20 mouse cellular contexts compared by ENCODE assay signal in the genomic region with DNA sequence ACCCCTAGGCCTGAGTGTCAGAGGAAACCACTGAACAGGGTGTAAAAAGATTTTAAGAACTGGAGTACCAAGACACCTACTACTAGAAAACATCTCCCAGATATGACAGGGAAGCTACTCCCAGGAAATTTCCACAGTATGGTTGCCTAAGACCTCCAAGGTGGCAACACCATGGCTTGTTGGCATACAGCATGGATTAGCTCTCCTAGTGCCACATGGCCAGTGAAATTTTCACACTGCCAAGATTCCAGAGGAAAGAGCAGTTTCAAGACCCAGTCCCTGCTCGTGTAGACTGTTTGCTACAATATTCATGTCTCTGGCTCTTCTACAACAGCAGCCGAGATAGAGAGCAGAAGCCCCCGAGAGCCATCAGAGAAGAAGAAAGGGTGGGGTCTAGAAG. TPM values are rescaled to one million over a fixed set of nuclear protein-coding genes. Genes with fewer than 3 reads are reported as not detected.
A peak's percentile ranks its signal among the peaks of the same experiment; 100 is the strongest.
DNase-seq lines count a peak whose midpoint lies in the region; ATAC-seq and TF ChIP-seq lines count a peak whose summit lies in the region.
"Had no signal": no experiment of that assay in that cellular context is flagged by ENCODE, and none has a peak within 500 bp of the region (broad histone marks: within the 10 kb centered on the region; RNA-seq: fewer than 3 reads in every experiment).

No protein-coding gene starts in this region.

- no peak for TF ChIP-seq EP300 in MEL (IDR thresholded peaks at IDR 0.05; ENCODE audit: low read depth in 1 of 2, low read length in 2 of 2)

- peaks cover 4% of the 10 kb centered on the region; the same call in 1 of the 2 replicates for H3K79me2 ChIP-seq in MEL (ENCODE audit: control insufficient read depth, insufficient read depth, low read length, poor library complexity)

- no peak for ATAC-seq in cerebellum, adult (ENCODE audit: insufficient number of reproducible peaks, low FRiP score, low TSS enrichment)
- ATAC-seq: CD4-positive, CD25-positive, alpha-beta regulatory T cell, adult 4 months; forebrain, embryonic 13.5 days; forebrain, embryonic 15.5 days; forebrain, postnatal 0 days had no signal

- no peak for TF ChIP-seq POLR2A in cerebellum, adult 2 months (IDR thresholded peaks at IDR 0.05; ENCODE audit: borderline replicate concordance, insufficient read depth, low read length)
- no peak for TF ChIP-seq POLR2A in MEL (IDR thresholded peaks at IDR 0.05; ENCODE audit: control insufficient read depth in 1 of 2, insufficient read depth in 1 of 2, low read depth in 1 of 2, low read length in 2 of 2, poor library complexity in 1 of 2)

- intact Hi-C loops in gastrocnemius, postnatal 36 days (cut with DNase I): no loop called here

- H3K36me3 ChIP-seq in MEL (ENCODE audit: control insufficient read depth in 1 of 2, insufficient read depth in 2 of 2, low read length in 2 of 2): peaks cover 0 to 12% of the 10 kb centered on the region in 2 experiments; a peak in 2 of 4 replicates
- H3K36me3 ChIP-seq: embryonic facial prominence, embryonic 10.5 days; embryonic facial prominence, embryonic 12.5 days; forebrain, embryonic 15.5 days; G1E had no signal

- peak overlapping the region; percentile 76 for H3K27ac ChIP-seq in cerebellum, adult 2 months (ENCODE audit: insufficient read depth, low read length)
- peak overlapping the region; percentile 68 for H3K27ac ChIP-seq in MEL (ENCODE audit: control insufficient read depth, low read depth, low read length)
- H3K27ac ChIP-seq: embryonic facial prominence, embryonic 10.5 days; embryonic facial prominence, embryonic 12.5 days; forebrain, embryonic 13.5 days; forebrain, embryonic 15.5 days had no signal

- H3K4me1 ChIP-seq in cerebellum, adult 2 months (ENCODE audit: control insufficient read depth, insufficient read depth, low read length): peaks cover 35% of the 10 kb centered on the region
- H3K4me1 ChIP-seq in MEL (ENCODE audit: control insufficient read depth in 1 of 2, insufficient read depth in 2 of 2, low read length in 2 of 2): peaks cover 2 to 17% of the 10 kb centered on the region in 2 experiments; a peak in 3 of 4 replicates
- H3K4me1 ChIP-seq: embryonic facial prominence, embryonic 12.5 days had no signal

- DNase-seq in cerebellum, adult 11-12 months: peak; percentile 58
- no peak for DNase-seq in cerebellum, adult 8-10 months
- DNase-seq in cerebellum, adult 2 months: peak; percentile 54 to 74
- no peak for DNase-seq in cerebellum, adult 11 months
- peak; percentile 68 for DNase-seq in cerebellum, adult 9-11 months
- DNase-seq in MEL (ENCODE audit: low read depth, low spot score): no peak
- DNase-seq in gastrocnemius, postnatal 36 days: no peak
- DNase-seq: adrenal gland, adult 2 months; adrenal gland, postnatal 10 days; adrenal gland, postnatal 25 days; B cell, adult 2 months; cerebellum, postnatal 14 days; forebrain, postnatal 0 days had no signal

- no peaks in the 10 kb centered on the region for H3K9me3 ChIP-seq in MEL (replicated peaks; ENCODE audit: insufficient read depth, low read length)
- H3K9me3 ChIP-seq: embryonic facial prominence, embryonic 10.5 days; embryonic facial prominence, embryonic 12.5 days; forebrain, embryonic 13.5 days; forebrain, embryonic 15.5 days; G1E had no signal

- H3K9ac ChIP-seq in MEL (ENCODE audit: control insufficient read depth, low read depth, low read length, poor library complexity, severe bottlenecking): no peak overlapping the region
- H3K9ac ChIP-seq: embryonic facial prominence, embryonic 12.5 days; forebrain, embryonic 13.5 days; forebrain, embryonic 15.5 days; forebrain, postnatal 0 days had no signal

- WGBS in cerebellum, adult 2 months: 28% methylated on average over 3 of the region's 3 CpGs

- TF ChIP-seq CTCF in cerebellum, adult 2 months (IDR thresholded peaks at IDR 0.05; ENCODE audit: borderline replicate concordance, insufficient read depth, low read depth, low read length): no peak
- TF ChIP-seq CTCF in MEL (IDR thresholded peaks at IDR 0.05 in 2 of 3, conservative IDR thresholded peaks at IDR 0.05 in 1 of 3; ENCODE audit: control insufficient read depth in 1 of 3, insufficient read depth in 1 of 3, low read depth in 2 of 3, low read length in 3 of 3, poor library complexity in 1 of 3, severe bottlenecking in 1 of 3): no peak

- no peak overlapping the region for H3K4me3 ChIP-seq in cerebellum, adult 2 months (replicated peaks; ENCODE audit: insufficient read depth, low read depth, low read length)
- no peak overlapping the region for H3K4me3 ChIP-seq in MEL (ENCODE audit: control insufficient read depth in 1 of 2, insufficient read depth in 1 of 2, low read depth in 2 of 2, low read length in 2 of 2)
- H3K4me3 ChIP-seq: embryonic facial prominence, embryonic 10.5 days; embryonic facial prominence, embryonic 12.5 days; forebrain, embryonic 13.5 days; forebrain, embryonic 15.5 days had no signal

- TF ChIP-seq RAD21 in MEL (IDR thresholded peaks at IDR 0.05; ENCODE audit: low read depth, low read length): no peak

- no peaks in the 10 kb centered on the region for H3K27me3 ChIP-seq in cerebellum, adult 2 months (ENCODE audit: control insufficient read depth, insufficient read depth, low read length)
- no peaks in the 10 kb centered on the region for H3K27me3 ChIP-seq in MEL (ENCODE audit: control insufficient read depth in 1 of 2, insufficient read depth in 2 of 2, low read length in 2 of 2)
- H3K27me3 ChIP-seq: forebrain, embryonic 13.5 days; forebrain, embryonic 15.5 days had no signal

TF ChIP-seq in MEL, 35 proteins besides CTCF, POLR2A, EP300 and RAD21:
- TF ChIP-seq SIN3A (IDR thresholded peaks at IDR 0.05; ENCODE audit: low read length): no peak
- TF ChIP-seq CHD2 (IDR thresholded peaks at IDR 0.05; ENCODE audit: low read length): no peak
- TF ChIP-seq MXI1 (IDR thresholded peaks at IDR 0.05; ENCODE audit: low read depth, low read length): no peak
- TF ChIP-seq MEF2A (IDR thresholded peaks at IDR 0.05; ENCODE audit: extremely low read depth, insufficient replicate concordance, low read depth, low read length, poor library complexity, severe bottlenecking): no peak
- TF ChIP-seq ETS1 (IDR thresholded peaks at IDR 0.05; ENCODE audit: low read depth, low read length): no peak
- no peak for TF ChIP-seq POLR2AphosphoS2 (IDR thresholded peaks at IDR 0.05; ENCODE audit: low read length)
- TF ChIP-seq JUND (IDR thresholded peaks at IDR 0.05; ENCODE audit: low read depth, low read length): no peak
- no peak for TF ChIP-seq TBP (IDR thresholded peaks at IDR 0.05; ENCODE audit: low read depth, low read length)
- TF ChIP-seq KAT2A (conservative IDR thresholded peaks at IDR 0.05; ENCODE audit: low read depth, low read length): no peak
- no peak for TF ChIP-seq E2F4 (IDR thresholded peaks at IDR 0.05; ENCODE audit: borderline replicate concordance, low read depth, low read length)
- no peak for TF ChIP-seq HCFC1 (IDR thresholded peaks at IDR 0.05; ENCODE audit: low read depth, low read length)
- TF ChIP-seq NELFE (IDR thresholded peaks at IDR 0.05; ENCODE audit: low read depth, low read length): no peak
- no peak for TF ChIP-seq MAFK (IDR thresholded peaks at IDR 0.05; ENCODE audit: borderline replicate concordance, low read depth, low read length)
- TF ChIP-seq MAX (IDR thresholded peaks at IDR 0.05; ENCODE audit: low read length): no peak
- TF ChIP-seq GABPA (IDR thresholded peaks at IDR 0.05; ENCODE audit: low read depth, low read length): no peak
- no peak for TF ChIP-seq POLR2AphosphoS5 (IDR thresholded peaks at IDR 0.05; ENCODE audit: borderline replicate concordance, low read depth, low read length)
- TF ChIP-seq USF1 (IDR thresholded peaks at IDR 0.05; ENCODE audit: low read depth, low read length): no peak

RNA-seq across cellular contexts. Expression of a gene that starts 4.4 kb away (rescaled TPM):
- 80.8 and 90.8 TPM in 2 replicates for polyA plus RNA-seq in cerebellum, adult 2 months (2012; rRNA removed)
- total RNA-seq in MEL (2012; rRNA removed): 13.5 and 13.8 TPM in 2 replicates
- polyA plus RNA-seq in MEL (2012; ENCODE audit: insufficient read depth in 1 of 2, insufficient read length in 2 of 2, low read depth in 1 of 2, low replicate concordance in 2 of 2, missing spikeins in 1 of 2): 10 to 100 TPM in 1 of 2 experiments, not detected in 1; 20.5 TPM
- total RNA-seq in gastrocnemius, postnatal 36 days (2021): 10 to 100 TPM in 1 of 2 experiments, 1 to 10 TPM in 1; 7.0 to 10.4 TPM

RNA-seq across cellular contexts. Expression of a gene that starts 26.0 kb away (rescaled TPM):
- polyA plus RNA-seq in cerebellum, adult 2 months (2012; rRNA removed): 34.2 and 36.7 TPM in 2 replicates
- 0.35 and 0.39 TPM in 2 replicates for total RNA-seq in MEL (2012; rRNA removed)
- 1 to 10 TPM in 1 of 2 experiments, not detected in 1; 2.3 TPM for polyA plus RNA-seq in MEL (2012; ENCODE audit: insufficient read depth in 1 of 2, insufficient read length in 2 of 2, low read depth in 1 of 2, low replicate concordance in 2 of 2, missing spikeins in 1 of 2)
- 1 to 10 TPM; 1.1 to 1.3 TPM for total RNA-seq in gastrocnemius, postnatal 36 days (2021)

Comparison
In these comparisons a context has a peak if more than half of its experiments do, and no peak if none do; other contexts are left out.
1. DNase-seq: peak in cerebellum, adult 11-12 months (single experiment), cerebellum, adult 2 months (2 of 2) and cerebellum, adult 9-11 months (single experiment); none in cerebellum, adult 8-10 months (single experiment), cerebellum, adult 11 months (single experiment), MEL (single experiment) and gastrocnemius, postnatal 36 days (0 of 2).